Mouse (Mus musculus) left cerebral cortex, postnatal 10 days (tissue): ENCODE measurements around the gene Tcf7. TPM values are rescaled to one million over a fixed set of nuclear protein-coding genes. Genes with fewer than 3 reads are reported as not detected.
"Not testable (repeated sequence)": the region's sequence is repeated elsewhere in the genome, so short reads cannot be mapped to it uniquely, and the experiment has no call there.

ENCODE experiments used
- DNase-seq, 2 experiments: peaks; one replicate each; pipeline ENCODE4 v3.0.0; 2021 to 2022; ENCODE audit warnings: low spot score in 2 of 2, mixed read lengths in 1 of 2; ENCODE audit errors: extremely low spot score in 1 of 2
- intact Hi-C: fragments of 180-260 bp; cut with DNase I; formaldehyde crosslinking; loops from one replicate; pipeline ENCODE4 v1.15.1; 2025
- total RNA-seq, 2 experiments: library from RNA; stranded (reverse); gene quantifications; 2 replicates each; pipeline ENCODE4 v1.2.3; 2021

The Tcf7 gene
- total RNA-seq, 2 experiments from 2014 or later = 6.0 to 6.7 TPM

GRCm38 (mm10) chr11:52233906-52234305 is 48.9 kb downstream of the Tcf7 start:
- no peak for DNase-seq
- intact Hi-C loops = no loop called here

- no peak for DNase-seq
- intact Hi-C loops = no loop called here
Measured at GRCm38 (mm10) chr11:52233043-52233653, 49.7 kb downstream of the Tcf7 start.

GRCm38 (mm10) chr11:52231606-52232541 is 50.9 kb downstream of the Tcf7 start, which contains the start of gene Skp1a:
TSS of gene Skp1a (plus strand) at chr11:52231995.
- DNase-seq = peak; percentile 88 to 96
- intact Hi-C loops = no loop called here

GRCm38 (mm10) chr11:52230694-52231093 is 52.1 kb downstream of the Tcf7 start:
- DNase-seq = no peak
- intact Hi-C loops = no loop called here

DNA sequence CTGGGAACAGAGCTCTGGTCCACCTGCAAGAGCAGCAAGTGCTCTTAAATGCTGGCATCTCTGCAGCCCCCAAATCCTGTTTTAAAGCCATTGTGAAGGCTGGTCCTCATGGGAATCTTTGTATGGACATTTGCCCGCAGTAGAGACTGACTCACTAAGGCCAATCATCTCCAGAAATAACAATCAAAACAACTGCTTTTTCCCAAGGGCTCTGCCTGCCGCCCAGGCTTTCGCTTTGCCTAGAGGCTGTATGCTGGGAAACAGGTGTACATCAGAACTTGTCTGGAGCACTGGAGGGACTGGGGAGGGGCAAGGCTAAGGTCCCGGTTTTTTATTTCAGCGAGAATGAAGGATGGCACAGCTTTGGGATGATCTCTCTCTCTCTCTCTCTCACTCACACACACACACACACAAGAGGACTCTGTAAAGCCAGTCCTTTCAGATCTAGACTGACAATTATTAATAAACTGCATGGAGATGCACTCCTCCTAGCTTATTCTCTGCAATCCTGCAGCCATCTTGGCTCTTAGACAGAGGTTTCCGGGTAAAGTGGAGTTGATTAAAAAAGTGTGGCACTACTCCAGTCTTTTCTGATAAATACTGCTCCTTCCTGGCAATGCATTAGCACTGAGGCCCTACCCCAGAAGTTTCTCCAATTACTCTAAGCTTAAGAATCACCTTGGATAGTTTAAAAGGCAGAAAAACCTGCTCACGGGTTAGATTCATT is 53.9 kb downstream of the Tcf7 start:
- DNase-seq = no peak
- intact Hi-C loops = loop anchor here (10.0 kb wide), 3 partner anchors 116 to 414 kb away; no protein-coding TSS in a partner anchor

GRCm38 (mm10) chr11:52227466-52228226 is 55.2 kb downstream of the Tcf7 start:
- intact Hi-C loops = loop anchor here (10.0 kb wide), 3 partner anchors 117 to 413 kb away; no protein-coding TSS in a partner anchor
- DNase-seq = no peak

GRCm38 (mm10) chr11:52227053-52227452 is 55.8 kb downstream of the Tcf7 start:
- intact Hi-C loops = loop anchor here (10.0 kb wide), 3 partner anchors 118 to 412 kb away; no protein-coding TSS in a partner anchor
- no peak for DNase-seq

- intact Hi-C loops = loop anchor here (10.0 kb wide), 3 partner anchors 119 to 411 kb away; no protein-coding TSS in a partner anchor
- no peak for DNase-seq
Measured at GRCm38 (mm10) chr11:52225986-52226599, 56.7 kb downstream of the Tcf7 start.

DNA sequence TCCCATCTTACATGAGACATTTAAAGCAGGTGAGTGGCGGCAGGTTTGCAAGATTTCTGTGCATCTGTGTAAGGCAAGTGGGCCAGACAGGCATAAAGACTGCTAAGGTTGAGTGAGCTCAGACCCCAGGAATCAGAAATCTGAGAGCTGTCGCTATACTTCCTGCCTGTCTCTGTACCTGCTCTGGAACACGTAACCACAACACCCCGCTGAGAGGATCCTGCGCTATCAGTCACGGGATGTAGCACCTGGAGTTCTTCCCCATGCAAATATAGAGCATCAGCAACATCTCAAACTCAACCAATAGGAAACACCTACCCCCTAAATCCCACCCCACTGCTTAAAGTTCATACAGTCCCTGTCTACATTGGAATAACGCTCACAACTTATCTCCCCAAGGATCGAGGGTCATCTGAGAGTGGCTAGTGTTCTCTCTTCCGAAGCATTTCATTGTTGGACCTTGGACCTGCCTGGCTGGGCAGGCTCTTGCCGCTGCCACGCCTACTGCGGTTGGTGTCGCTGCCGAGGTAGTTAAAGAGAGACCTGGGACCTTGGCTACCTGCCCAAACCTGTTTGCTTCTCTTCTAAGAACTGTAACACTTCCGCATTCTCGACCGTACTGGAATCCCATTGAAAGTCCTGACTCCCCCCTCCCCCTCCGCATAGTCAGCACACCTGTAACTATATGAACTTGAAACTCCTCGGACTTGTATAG is 58.7 kb downstream of the Tcf7 start:
- intact Hi-C loops = loop anchor here (10.0 kb wide), 3 partner anchors 121 to 409 kb away; no protein-coding TSS in a partner anchor
- DNase-seq = peak in 1 of 2 experiments; percentile 51

GRCm38 (mm10) chr11:52222891-52223290 is 59.9 kb downstream of the Tcf7 start:
- intact Hi-C loops = loop anchor here (10.0 kb wide), 3 partner anchors 122 to 408 kb away; no protein-coding TSS in a partner anchor
- no peak for DNase-seq

GRCm38 (mm10) chr11:52221921-52222320 is 60.9 kb downstream of the Tcf7 start:
- not testable (repeated sequence) for DNase-seq
- intact Hi-C loops = loop anchor here (2.0 to 10.0 kb wide), 4 partner anchors 79 to 407 kb away; no protein-coding TSS in a partner anchor

GRCm38 (mm10) chr11:52220282-52220681 is 62.5 kb downstream of the Tcf7 start:
- intact Hi-C loops = loop anchor here (2.0 to 10.0 kb wide), 4 partner anchors 77 to 405 kb away; no protein-coding TSS in a partner anchor
- peak; percentile 42 to 81 for DNase-seq

DNA sequence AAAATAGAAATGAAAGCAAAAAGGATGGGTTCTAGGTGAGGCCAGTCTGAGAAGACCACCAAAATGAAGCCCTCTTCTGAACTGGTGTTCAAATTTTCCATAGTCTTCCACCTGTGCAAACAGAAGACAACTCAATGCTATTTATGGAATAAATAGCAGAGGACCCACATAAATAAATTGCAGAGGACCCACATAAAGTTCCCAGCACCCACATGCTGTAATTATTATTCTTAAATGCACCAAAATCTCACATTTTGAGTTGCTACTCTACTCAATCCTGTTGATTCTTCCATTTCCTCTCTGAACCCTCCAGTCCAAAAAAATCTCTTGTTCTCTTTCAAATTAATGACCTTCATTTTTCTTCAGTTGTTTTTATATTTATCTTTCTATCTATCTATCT is 68.9 kb downstream of the Tcf7 start, which contains the start of gene Olfr1371:
TSS of gene Olfr1371 (minus strand) at position 101 of the 400 bp plus-strand sequence.
- DNase-seq = no peak
- intact Hi-C loops = no loop called here
